Mouse (Mus musculus): ENCODE data around the gene Mfap1a. TPM values are rescaled to one million over a fixed set of nuclear protein-coding genes. Genes with fewer than 3 reads are reported as not detected.
A peak's percentile ranks its signal among the peaks of the same experiment; 100 is the strongest.
"Not testable (repeated sequence)": the region's sequence is repeated elsewhere in the genome, so short reads cannot be mapped to it uniquely, and the experiment has no call there.

Gene Mfap1a
- polyA plus RNA-seq, 1 experiment from 2014 or later = 30.2 TPM

GRCm38 (mm10) chr2:121472783-121473182 lies 33.7 kb downstream of the Mfap1a start:
- H3K4me3 ChIP-seq (replicated peaks); H3K27me3 ChIP-seq; H3K4me1 ChIP-seq; ATAC-seq (ENCODE audit: low FRiP score); H3K36me3 ChIP-seq (replicated peaks); H3K27ac ChIP-seq; H3K9me3 ChIP-seq; H3K4me2 ChIP-seq; H3K9ac ChIP-seq: not testable (repeated sequence)
- 98% methylated on average over 3 of the region's 3 CpGs for WGBS

DNA sequence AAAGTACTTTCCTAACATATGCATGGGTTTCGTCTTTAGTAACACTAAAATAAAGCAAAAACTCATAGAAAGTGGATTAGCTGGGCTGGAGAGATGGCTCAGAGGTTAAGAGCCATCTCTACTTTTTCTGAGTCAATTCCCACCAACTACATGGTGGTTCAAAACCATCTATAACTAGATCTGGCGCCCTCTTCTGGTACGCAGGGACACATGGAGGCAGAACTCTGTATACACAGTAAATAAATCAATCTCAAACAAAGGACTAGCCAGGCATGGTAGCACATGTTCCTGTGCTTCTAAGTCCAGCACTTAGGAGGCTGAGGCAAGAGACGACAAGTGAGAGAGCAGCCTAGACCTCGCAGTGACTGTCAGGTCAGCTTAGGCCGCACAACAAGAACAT lies 37.5 kb downstream of the Mfap1a start:
- H3K4me1 ChIP-seq; ATAC-seq (ENCODE audit: low FRiP score); H3K36me3 ChIP-seq (replicated peaks); H3K27ac ChIP-seq; H3K4me2 ChIP-seq; H3K9me3 ChIP-seq; H3K27me3 ChIP-seq; H3K9ac ChIP-seq; H3K4me3 ChIP-seq (replicated peaks): not testable (repeated sequence)
- WGBS = 82% methylated on average over 2 of the region's 6 CpGs

DNA sequence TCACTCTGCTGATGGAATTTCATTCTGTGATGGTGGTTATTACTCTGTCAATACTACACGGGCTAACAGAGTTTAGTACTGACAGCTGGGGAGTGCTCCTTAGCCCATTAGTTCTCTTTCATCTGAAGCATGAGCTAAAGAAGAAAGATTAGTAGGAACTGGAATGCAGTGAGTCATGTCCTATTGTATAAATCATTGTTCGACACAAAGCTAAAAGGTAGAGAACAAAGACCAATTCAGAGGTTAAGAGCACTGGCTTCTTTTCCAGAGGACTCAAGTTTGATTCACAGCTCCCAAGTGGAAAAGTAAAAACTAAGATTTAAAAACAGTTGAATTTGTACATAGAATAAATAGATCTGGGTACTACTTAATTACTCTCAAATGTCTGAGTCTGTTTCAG lies 46.4 kb downstream of the Mfap1a start:
- peaks cover 26% of the 10 kb centered on the region for H3K36me3 ChIP-seq (replicated peaks)
- ATAC-seq (ENCODE audit: low FRiP score) = no peak
- H3K27ac ChIP-seq = no peak overlapping the region
- no peak overlapping the region for H3K9ac ChIP-seq
- H3K4me2 ChIP-seq = no peak overlapping the region
- peaks cover 11% of the 10 kb centered on the region for H3K4me1 ChIP-seq
- no peaks in the 10 kb centered on the region for H3K27me3 ChIP-seq
- WGBS = 62% methylated on average over 2 of the region's 2 CpGs
- no peak overlapping the region for H3K4me3 ChIP-seq (replicated peaks)
- no peaks in the 10 kb centered on the region for H3K9me3 ChIP-seq

GRCm38 (mm10) chr2:121456692-121457642 lies 49.5 kb downstream of the Mfap1a start, which contains the start of gene Serinc4:
TSS of gene Serinc4 (minus strand) at chr2:121456781.
- WGBS = 4% methylated on average over 41 of the region's 41 CpGs
- H3K9me3 ChIP-seq = no peaks in the 10 kb centered on the region
- H3K4me1 ChIP-seq = peaks cover 14% of the 10 kb centered on the region
- H3K9ac ChIP-seq = peak within 1 kb of the TSS; percentile 74
- H3K27me3 ChIP-seq = no peaks in the 10 kb centered on the region
- peaks cover 44% of the 10 kb centered on the region for H3K36me3 ChIP-seq (replicated peaks)
- peak within 1 kb of the TSS; percentile 59 for H3K4me3 ChIP-seq (replicated peaks)
- peak; percentile 92 for ATAC-seq (ENCODE audit: low FRiP score)
- H3K4me2 ChIP-seq = peak within 1 kb of the TSS; percentile 74
- H3K27ac ChIP-seq = peak within 1 kb of the TSS; percentile 72

DNA sequence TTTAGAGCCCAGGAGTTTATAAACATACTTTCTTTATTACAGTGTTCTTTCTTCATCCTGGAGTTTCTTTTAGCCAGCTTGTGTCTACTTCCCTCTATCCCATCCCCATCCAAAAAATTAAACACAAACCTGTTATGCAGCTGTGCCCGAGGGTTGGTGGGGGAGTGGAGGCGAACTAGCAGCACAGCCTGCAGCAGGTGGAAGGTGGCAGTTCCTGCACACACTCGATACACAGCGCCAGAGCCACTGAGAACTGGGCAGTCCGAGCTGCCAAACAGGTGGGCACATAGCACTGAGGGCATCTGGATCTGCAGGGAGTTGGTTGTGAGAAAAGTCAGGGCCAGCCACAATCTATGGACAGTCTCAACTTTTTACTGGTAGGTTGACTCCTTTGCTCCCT lies 50.9 kb downstream of the Mfap1a start:
- H3K27ac ChIP-seq = no peak overlapping the region
- no peak overlapping the region for H3K4me3 ChIP-seq (replicated peaks)
- H3K36me3 ChIP-seq (replicated peaks) = peaks cover 45% of the 10 kb centered on the region
- H3K4me1 ChIP-seq = peaks cover 23% of the 10 kb centered on the region
- ATAC-seq (ENCODE audit: low FRiP score) = no peak
- WGBS = 86% methylated on average over 5 of the region's 5 CpGs
- H3K27me3 ChIP-seq = no peaks in the 10 kb centered on the region
- H3K9me3 ChIP-seq = no peaks in the 10 kb centered on the region
- no peak overlapping the region for H3K4me2 ChIP-seq
- H3K9ac ChIP-seq = no peak overlapping the region

DNA sequence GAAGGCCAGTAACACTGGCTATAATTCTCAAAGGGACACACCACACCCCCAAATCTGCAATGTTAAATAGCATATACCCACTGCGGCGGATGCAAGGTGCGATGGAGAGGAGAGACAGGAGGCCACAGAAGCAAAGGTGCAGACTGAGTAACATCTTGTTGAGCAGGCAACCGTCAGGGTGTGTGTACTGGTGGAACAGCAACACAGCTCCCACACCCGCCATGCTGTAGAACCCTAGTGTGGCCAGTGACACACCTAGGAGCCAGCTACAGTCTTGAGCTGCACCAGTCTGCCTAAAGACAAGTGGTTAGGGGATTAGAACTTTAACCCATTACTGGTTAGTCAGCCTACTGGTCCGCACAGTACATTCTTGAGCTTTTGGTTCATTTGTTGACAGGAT lies 52.5 kb downstream of the Mfap1a start:
- 87% methylated on average over 6 of the region's 6 CpGs for WGBS
- no peak for ATAC-seq (ENCODE audit: low FRiP score)
- Histone ChIP-seq H3K27ac (no peak overlapping the region), H3K9me3 (no peaks in the 10 kb centered on the region), H3K36me3 (replicated peaks) (peaks cover 32% of the 10 kb centered on the region), H3K4me1 (peaks cover 29% of the 10 kb centered on the region), H3K4me3 (replicated peaks) (no peak overlapping the region), H3K9ac (no peak overlapping the region), H3K27me3 (no peaks in the 10 kb centered on the region), H3K4me2 (no peak overlapping the region)

DNA sequence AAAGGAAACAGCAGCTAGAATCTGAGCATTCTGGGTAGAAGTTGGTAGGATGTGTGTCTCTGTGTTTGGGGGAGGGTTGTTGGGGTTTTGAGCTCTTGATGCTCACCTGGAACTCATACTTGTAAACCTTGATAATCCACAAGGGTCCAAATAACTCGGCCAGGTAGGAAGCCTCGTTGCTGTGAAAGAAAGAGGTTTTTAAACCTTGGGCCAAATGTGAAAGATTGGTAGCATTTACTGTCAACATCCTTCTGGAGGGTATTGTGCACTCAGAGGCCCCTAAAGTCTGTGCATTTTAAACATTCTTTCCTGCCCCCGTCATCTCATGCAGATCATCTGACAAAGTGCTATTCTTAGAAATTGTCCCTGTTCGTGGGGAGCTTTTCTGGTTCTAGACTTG lies 53.5 kb downstream of the Mfap1a start, which contains the start of gene Hypk:
Hypk (plus strand) TSS at position 301 of the 400 bp plus-strand sequence.
- 80% methylated on average over 4 of the region's 4 CpGs for WGBS
- no peak within 1 kb of the TSS; the same call in 1 of the 2 replicates for H3K4me3 ChIP-seq (replicated peaks)
- peaks cover 25% of the 10 kb centered on the region for H3K36me3 ChIP-seq (replicated peaks)
- H3K4me2 ChIP-seq = no peak within 1 kb of the TSS
- H3K9me3 ChIP-seq = no peaks in the 10 kb centered on the region
- no peak within 1 kb of the TSS for H3K9ac ChIP-seq
- no peak for ATAC-seq (ENCODE audit: low FRiP score)
- H3K4me1 ChIP-seq = peaks cover 34% of the 10 kb centered on the region
- H3K27me3 ChIP-seq = no peaks in the 10 kb centered on the region
- H3K27ac ChIP-seq = no peak within 1 kb of the TSS

DNA sequence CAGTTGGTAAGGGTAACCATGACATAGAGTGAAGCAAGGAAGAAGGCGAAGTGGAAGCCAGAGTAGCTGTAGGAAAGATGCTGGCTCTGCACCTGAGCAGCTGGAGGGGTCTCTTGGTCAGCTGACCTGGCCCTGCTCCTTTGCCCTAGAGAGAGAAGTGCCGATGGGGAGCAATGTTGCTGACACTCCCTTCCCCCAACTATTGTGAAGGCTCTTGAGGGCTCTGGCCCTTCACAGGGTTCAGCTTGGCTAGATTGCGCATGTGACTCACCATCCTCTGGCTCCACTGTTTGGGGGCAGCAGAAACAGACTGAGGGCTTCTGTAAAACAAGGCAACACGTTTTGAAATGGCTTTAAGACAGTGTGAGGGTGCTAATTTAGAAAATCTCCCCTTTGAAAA lies 54.1 kb downstream of the Mfap1a start:
- 88% methylated on average over 4 of the region's 4 CpGs for WGBS
- no peak overlapping the region for H3K4me3 ChIP-seq (replicated peaks)
- ATAC-seq (ENCODE audit: low FRiP score) = no peak

DNA sequence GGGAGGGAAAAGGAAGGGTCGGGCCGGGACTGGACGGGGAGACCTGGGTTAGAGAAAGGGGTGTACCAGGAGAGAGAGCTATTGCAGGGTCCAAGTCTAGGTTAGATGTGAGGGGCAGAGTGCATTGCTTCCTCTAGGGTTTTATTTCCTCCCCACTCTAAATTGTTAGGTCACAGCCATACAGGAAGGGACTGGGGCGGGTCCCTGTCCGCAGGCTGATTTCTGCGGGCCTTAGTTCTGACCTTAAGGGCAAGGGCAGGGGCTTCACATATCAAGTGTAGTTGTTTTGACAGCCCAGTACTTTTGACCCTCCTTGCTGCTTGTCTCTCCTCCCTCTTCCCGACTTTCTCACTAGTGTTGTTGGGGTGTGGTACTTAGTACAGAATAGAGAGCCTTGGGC lies 56.4 kb downstream of the Mfap1a start:
- H3K4me2 ChIP-seq = peak overlapping the region; percentile 93

More for the DNA sequence above, 54.1 kb downstream of the Mfap1a start:
- Histone ChIP-seq H3K27ac (no peak overlapping the region), H3K36me3 (replicated peaks) (peaks cover 25% of the 10 kb centered on the region), H3K4me2 (no peak overlapping the region), H3K27me3 (no peaks in the 10 kb centered on the region), H3K9ac (no peak overlapping the region), H3K4me1 (peaks cover 31% of the 10 kb centered on the region), H3K9me3 (no peaks in the 10 kb centered on the region)

DNA sequence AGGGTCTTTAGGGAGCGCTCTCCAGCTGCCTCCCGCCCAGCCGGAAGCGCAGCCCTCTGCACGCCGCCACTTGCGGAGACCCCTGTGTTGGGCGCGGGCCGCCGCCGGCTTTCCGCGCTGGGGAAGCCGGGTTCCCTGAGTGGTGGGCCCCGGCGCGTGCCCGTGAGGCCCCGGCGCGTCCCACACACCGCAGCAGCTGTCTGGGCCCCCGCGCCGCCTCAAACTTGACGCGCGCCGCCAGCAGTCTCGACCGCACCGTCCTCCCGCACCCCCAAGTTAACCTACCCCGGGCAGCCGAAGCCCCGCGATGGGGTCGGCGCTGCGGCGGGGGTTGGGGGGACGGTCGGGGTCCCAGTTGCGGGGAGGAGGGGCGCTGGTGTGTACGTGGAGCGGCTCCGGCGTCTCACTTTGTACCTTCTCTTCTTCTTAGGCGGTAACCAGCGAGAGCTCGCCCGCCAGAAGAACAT lies 56.9 kb downstream of the Mfap1a start:
- Histone ChIP-seq H3K4me1 (peaks cover 27% of the 10 kb centered on the region), H3K36me3 (replicated peaks) (peaks cover 25% of the 10 kb centered on the region), H3K4me2 (peak overlapping the region; percentile 93), H3K27me3 (no peaks in the 10 kb centered on the region), H3K27ac (peak overlapping the region; percentile 93), H3K9ac (peak overlapping the region; percentile 96), H3K4me3 (replicated peaks) (peak overlapping the region; percentile 98), H3K9me3 (no peaks in the 10 kb centered on the region)
- WGBS = 1% methylated on average over 54 of the region's 54 CpGs
- peak; percentile 74 for ATAC-seq (ENCODE audit: low FRiP score)

More for the DNA sequence above, 56.4 kb downstream of the Mfap1a start:
- Histone ChIP-seq H3K27ac (peak overlapping the region; percentile 93), H3K4me1 (peaks cover 27% of the 10 kb centered on the region), H3K36me3 (replicated peaks) (peaks cover 25% of the 10 kb centered on the region), H3K4me3 (replicated peaks) (peak overlapping the region; percentile 98), H3K9me3 (no peaks in the 10 kb centered on the region), H3K9ac (peak overlapping the region; percentile 96), H3K27me3 (no peaks in the 10 kb centered on the region)
- WGBS = 4% methylated on average over 7 of the region's 7 CpGs
- no peak; the same call in 1 of the 2 replicates for ATAC-seq (ENCODE audit: low FRiP score)

- Histone ChIP-seq H3K36me3 (replicated peaks) (peaks cover 25% of the 10 kb centered on the region), H3K27me3 (no peaks in the 10 kb centered on the region), H3K9me3 (no peaks in the 10 kb centered on the region), H3K4me1 (peaks cover 27% of the 10 kb centered on the region), H3K4me3 (replicated peaks) (peak within 1 kb of the TSS; percentile 98), H3K9ac (peak within 1 kb of the TSS; percentile 96), H3K4me2 (peak within 1 kb of the TSS; percentile 93), H3K27ac (peak within 1 kb of the TSS; percentile 93)
- WGBS = under 1% methylated on average over 62 of the region's 74 CpGs
- peak; percentile 99 for ATAC-seq (ENCODE audit: low FRiP score)
Measured at GRCm38 (mm10) chr2:121448739-121449535, 57.5 kb downstream of the Mfap1a start, which contains the start of gene Serf2. TSS of gene Serf2 (plus strand) at chr2:121449195.

DNA sequence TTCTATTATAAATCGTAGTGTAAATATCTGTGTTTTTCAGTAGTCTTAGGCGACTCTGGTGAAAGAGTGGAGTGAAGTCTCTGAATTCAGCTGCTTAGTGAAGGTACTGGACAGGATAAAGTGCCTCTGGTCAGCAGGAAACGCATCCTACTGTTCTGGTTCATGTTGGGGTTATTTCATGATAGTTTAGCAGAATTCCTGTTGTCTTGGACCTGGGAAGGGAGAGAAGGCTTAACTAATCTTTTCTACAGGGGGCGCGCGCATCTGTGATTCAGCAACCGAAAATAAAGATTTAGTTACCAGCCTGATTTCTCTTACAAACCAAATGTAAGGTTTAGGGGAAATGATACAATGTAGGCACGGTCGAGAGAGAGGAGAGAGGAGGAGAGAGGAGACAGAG lies 58.3 kb downstream of the Mfap1a start:
- WGBS = 17% methylated on average over 9 of the region's 9 CpGs
- Histone ChIP-seq H3K9me3 (no peaks in the 10 kb centered on the region), H3K9ac (peak overlapping the region; percentile 53), H3K27ac (peak overlapping the region; percentile 81; the same call in 1 of the 2 replicates), H3K4me1 (peaks cover 30% of the 10 kb centered on the region), H3K36me3 (replicated peaks) (peaks cover 18% of the 10 kb centered on the region), H3K4me2 (peak overlapping the region; percentile 62), H3K4me3 (replicated peaks) (peak overlapping the region; percentile 98), H3K27me3 (peaks cover 2% of the 10 kb centered on the region; the same call in 1 of the 2 replicates)
- no peak for ATAC-seq (ENCODE audit: low FRiP score)
